Mouse (Mus musculus) testis, adult 2 months (tissue): Measurements from ENCODE around the gene Tle2.

Experiments
- CTCF ChIP-seq: fragments of 200-500 bp; IDR thresholded peaks from 2 replicates; pipeline ENCODE4 v1.5.1; 2012; ENCODE audit warnings: low read depth, mild to moderate bottlenecking, inconsistent platforms, low read length, moderate library complexity; ENCODE audit not compliant: control insufficient read depth, insufficient read depth, insufficient replicate concordance
- POLR2A ChIP-seq: fragments of 200-500 bp; IDR thresholded peaks from 2 replicates; pipeline ENCODE4 v1.6.1; 2012; ENCODE audit warnings: low read depth, mild to moderate bottlenecking, inconsistent platforms, low read length, moderate library complexity; ENCODE audit not compliant: control insufficient read depth

DNA sequence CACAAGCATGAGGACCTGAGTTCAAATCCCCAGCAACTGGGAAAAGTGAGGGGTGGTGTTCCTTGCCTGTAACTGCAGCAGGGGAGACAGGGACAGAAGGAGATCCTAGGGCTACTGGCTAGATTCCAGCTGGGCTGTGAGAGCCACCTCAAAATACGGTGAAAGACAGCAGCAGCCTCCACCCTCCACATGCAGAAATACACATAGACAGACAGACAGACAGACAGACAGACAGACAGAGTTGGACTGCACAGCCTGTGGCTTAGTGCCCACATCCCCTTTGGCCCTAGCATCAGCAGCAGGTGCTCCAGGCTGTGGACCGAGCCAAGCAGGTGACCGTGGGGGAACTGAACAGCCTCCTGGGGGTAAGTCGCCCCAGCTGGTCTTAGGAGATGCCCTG lies 5.6 kb downstream of the Tle2 start:
- no peak for TF ChIP-seq CTCF
- TF ChIP-seq POLR2A, result no peak
